Mouse (Mus musculus): ENCODE measurements around the gene Samm50.
"Not testable (repeated sequence)": the region's sequence is repeated elsewhere in the genome, so short reads cannot be mapped to it uniquely, and the experiment has no call there.

Gene Samm50

DNA sequence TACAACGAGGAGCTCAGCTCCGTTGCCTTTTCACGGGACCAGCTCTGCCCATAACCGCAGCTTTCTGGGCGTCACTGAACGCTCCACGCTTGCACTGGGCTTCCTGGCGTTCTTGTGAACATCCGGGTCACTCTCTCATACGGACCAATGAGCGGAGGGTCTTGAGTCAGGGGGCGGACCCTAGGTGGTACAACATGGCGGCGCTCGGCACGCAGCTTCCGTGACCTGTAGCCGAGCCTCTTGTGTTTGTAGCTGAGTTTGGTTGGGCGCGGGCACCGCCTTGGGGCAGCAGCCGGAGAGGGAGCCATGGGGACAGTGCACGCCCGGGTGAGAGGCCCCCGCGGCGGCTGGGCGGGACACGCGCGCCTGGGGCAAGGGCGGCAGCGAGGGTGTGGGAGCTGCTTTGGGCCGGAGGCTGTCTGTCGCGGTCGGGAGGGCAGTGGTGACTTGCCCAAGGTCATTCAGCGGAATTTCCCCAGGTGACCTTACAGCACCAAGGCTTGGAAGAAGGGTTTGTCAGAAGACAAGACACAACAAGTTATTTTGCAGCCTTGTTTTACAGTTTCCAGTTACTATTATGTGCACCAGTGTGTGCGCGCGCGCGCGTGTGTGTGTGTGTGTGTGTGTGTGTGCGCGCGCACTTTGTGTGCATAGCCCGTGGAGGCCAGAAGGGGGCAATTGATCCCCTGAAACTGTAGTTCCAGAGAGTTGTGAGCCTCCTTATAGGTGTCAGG lies at the start of gene Samm50:
TSS of gene Samm50 (plus strand) at position 184 of the 734 bp plus-strand sequence.
- ATAC-seq (ENCODE audit: insufficient number of reproducible peaks, low FRiP score, low TSS enrichment) = peak; percentile 97

DNA sequence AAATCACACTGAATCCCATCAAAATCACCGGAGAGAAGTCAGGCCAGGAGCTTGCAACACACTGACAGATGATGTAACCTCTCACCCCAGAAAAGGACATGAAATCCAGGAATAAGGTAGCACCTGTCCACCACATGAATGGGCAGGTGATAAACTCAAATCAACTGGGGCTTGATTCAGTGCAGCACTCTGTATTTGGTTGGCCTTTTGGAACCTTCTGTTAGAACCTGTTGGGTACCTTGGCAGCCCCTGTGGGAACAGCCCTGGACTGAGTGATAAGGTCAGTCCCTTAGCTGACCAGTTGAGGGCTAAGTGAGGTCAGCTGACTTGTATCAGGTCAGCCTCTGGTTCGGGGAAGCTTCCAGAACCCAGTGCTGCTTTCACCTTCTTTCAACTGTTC lies 35.9 kb upstream of the Samm50 start:
- ATAC-seq (ENCODE audit: insufficient number of reproducible peaks, low FRiP score, low TSS enrichment) = no peak

DNA sequence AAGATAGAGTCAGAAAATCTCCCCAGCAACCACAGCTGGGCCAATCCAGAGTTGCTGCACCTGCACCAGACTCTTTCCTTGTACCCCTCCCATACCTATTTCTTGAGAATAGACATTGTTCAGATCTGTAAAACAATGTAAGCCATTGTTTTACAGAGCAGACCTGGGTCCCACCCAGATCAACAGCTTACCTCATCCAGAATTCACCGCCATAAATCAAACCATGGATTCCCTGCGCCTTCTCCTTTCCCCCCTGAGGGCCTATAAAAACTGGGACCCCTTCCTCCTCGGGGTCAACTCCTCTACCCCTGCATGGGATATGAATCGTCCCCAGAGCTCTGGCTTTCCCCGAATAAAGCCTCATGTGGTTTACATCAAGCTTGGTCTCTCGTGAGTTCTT lies 34.5 kb upstream of the Samm50 start:
- not testable (repeated sequence) for ATAC-seq (ENCODE audit: insufficient number of reproducible peaks, low FRiP score, low TSS enrichment)

DNA sequence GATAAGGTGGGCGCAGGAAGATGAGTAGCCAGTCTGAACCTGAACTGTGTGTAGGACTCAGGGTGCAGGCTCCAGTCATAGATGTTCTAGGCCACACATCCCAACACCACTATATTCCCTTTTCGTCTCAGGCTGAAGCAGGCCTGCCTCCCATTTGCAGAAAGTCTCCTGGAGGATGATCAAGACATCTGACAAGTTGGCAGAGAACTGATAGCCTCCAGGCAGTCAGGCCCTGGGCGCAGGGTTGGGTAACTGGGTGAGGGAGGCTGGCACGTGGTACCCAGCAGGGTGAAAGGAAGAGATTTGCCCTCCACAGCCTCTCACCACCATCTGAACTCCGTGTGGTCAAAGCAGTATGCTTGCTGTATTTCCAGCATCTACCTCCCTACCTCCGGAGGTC lies 30.2 kb upstream of the Samm50 start:
- no peak for ATAC-seq (ENCODE audit: insufficient number of reproducible peaks, low FRiP score, low TSS enrichment)

DNA sequence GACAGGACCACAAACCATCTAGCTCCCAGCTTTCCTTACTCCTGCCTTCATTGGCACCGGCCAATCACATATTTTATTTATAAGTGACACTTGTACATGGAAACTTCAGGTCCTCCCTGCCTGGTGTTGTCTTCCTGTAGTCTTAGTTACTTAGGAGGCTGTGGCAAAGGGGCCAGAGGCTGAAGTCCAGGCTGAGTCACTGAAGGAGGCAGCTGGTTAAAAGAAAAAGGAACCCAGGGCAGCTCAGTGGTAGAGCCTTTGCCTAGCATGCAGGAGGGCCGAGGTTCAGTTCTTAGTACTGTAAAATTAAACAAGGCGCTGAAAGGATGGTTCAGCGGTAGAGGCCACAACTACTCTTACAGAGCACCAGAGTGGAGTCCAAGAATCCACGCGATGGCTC lies 25.2 kb upstream of the Samm50 start:
- ATAC-seq (ENCODE audit: insufficient number of reproducible peaks, low FRiP score, low TSS enrichment) = no peak

DNA sequence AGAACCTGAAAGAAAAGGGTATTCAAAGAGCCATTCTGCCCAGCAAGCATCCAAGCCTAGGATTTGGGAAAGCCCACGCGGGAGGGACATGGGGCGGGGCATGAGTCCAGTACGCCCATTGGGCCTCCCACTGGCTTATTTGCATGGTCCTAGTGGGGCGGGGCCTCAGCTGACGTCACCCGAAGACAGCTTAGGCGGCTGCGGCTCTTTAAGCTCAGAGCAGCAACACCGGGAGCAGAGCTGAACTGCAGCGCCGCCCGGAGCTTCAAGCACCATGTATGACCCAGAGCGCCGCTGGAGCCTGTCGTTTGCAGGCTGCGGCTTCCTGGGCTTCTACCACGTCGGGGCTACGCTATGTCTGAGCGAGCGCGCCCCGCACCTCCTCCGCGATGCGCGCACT lies 24.4 kb upstream of the Samm50 start, which contains the start of gene Pnpla3:
TSS of gene Pnpla3 (plus strand) at position 238 of the 400 bp plus-strand sequence.
- ATAC-seq (ENCODE audit: insufficient number of reproducible peaks, low FRiP score, low TSS enrichment) = peak; percentile 91

DNA sequence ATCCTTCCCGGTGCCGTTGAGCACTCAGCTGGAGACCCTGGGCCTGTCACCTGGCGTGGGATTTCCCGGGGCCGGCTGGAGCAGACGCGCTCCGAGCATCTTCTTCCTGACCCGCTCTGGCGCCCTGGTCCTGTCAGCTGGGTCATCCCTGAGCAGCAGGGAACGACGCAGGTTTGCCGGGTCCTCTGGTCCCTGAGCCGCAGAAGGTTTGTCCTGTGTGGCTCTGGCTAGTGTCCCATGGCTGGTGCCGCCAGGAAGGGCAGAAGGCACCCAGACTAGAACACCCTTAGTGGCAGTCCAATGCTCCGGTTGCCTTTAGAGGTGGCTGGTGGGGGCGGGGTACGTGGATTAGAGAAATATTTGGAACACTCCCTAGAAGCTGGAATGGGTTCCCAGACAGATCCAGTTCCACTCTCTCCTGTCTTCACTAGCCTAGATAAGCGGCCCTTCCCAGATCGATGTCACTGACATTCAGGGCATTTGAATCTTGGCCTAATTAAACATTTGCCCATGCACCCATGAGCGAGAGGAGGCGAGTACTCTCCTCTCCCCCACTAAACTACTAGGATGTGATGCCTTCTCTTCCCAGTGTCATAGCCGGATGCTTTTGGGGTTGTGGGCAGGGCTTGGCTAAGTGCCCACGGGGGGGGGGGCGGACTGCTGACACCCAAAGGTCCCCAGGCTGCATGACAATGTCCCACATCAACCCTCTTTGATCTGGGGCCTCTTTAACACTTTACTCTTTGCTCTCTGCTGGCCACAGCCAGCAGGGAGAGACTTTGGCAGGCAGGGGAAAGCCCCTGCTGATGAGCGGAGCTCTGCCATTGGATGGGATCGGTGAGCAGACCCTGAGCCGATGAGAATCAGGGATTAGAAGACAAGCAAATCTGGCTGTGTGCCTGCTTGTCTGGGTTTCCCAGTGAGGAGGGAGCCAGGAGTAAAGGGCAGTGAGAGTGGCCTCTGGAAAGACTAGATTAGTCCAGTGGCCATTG lies 23.6 kb upstream of the Samm50 start:
- peak; percentile 39 for ATAC-seq (ENCODE audit: insufficient number of reproducible peaks, low FRiP score, low TSS enrichment)

DNA sequence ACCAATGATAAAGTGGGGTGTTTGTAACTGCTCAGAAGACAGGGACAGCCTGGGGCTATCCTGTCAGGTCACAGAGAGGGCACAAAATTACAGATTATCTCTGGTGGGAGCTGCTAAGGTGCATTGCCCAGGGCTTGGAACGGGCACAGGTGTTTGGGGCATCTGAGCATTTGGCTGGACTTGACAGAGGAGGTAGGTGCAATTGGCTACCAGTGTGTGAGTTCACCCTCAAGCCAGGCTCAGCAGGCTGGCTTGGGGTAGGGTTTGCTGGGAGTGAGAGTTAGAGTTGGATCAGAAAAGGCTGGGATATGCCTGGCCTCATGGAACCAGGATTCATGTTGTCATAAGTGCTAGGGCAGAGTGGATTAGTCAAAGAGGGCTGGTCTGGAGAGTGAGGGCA lies 22.5 kb upstream of the Samm50 start:
- no peak for ATAC-seq (ENCODE audit: insufficient number of reproducible peaks, low FRiP score, low TSS enrichment)

DNA sequence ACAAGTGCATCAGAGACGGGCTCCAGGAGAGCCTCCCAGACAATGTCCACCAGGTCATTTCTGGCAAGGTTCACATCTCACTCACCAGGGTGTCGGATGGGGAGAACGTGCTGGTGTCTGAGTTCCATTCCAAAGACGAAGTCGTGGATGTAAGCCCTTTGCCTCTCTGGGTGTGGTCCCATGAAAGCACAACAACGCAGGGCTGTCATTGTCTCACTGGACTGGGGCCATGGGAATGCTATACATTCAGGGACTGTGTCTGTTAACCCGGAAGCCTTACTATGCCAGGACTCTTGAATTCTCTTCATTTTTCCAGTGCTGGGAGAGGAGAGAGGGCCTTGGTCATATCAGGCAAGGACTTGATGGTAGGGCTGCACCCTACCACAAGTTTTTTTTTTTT lies 20.9 kb upstream of the Samm50 start:
- ATAC-seq (ENCODE audit: insufficient number of reproducible peaks, low FRiP score, low TSS enrichment) = no peak

DNA sequence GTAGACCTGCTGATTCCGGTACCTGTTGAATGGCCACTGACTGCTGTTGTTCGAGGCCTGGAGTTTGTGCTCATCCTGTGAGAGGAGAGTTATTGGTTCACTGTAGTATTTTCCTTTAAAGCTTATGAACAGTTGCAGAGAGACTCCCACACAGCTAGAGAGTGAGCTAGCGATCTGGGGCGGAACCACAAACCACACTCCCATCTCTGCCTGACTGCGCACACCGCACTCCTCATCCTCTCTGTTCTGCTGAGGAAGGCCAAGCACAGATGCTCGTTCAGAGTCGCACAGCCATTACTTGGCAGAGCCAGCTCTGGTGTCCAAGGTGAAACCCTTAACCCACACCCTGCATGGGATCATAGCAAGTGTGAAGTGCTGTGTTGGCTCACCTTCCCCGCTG lies 13.3 kb upstream of the Samm50 start:
- no peak for ATAC-seq (ENCODE audit: insufficient number of reproducible peaks, low FRiP score, low TSS enrichment)

DNA sequence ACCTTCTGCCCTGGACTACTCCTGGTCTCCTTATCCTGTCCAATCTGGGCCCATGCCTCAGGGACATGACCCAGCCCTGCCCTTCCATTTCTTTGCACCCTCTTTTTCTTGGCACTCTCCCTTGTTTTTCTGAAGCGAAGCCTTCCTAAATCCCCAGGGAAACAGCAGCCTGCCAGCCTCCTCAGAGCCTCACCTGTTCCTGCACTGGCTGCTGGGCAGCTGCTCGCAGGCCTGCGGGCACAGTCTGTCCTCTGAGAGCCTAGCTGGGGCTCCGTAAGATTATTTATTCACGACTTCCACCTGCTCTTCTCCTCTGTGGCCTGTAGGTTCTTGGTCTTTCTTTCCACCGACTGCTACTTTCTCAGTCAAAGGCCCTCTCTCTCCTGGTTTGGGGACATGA lies 10.0 kb upstream of the Samm50 start:
- ATAC-seq (ENCODE audit: insufficient number of reproducible peaks, low FRiP score, low TSS enrichment) = no peak

DNA sequence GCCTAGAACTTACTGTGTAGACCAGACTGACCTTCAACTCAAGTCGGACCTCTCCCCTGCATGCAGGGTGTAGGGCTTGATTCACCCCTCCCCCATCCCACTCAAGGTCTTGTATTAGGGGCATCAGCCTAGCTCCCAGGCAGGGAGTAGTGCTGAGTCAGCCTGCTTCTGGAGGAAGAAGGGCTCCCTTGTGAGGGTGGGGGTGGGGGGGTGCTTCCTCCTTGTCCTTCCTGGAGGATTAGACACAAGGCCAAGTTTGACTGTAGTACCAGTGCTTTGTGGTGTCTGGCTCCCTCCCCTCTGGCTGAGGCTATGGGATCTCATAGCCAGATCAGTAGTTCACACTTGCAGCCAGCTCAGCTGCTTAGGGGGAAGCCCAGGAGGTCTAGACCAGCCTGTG lies 8.1 kb upstream of the Samm50 start:
- ATAC-seq (ENCODE audit: insufficient number of reproducible peaks, low FRiP score, low TSS enrichment) = 0 out of 2 replicates have a peak, but pooled peaks have one; percentile 31

DNA sequence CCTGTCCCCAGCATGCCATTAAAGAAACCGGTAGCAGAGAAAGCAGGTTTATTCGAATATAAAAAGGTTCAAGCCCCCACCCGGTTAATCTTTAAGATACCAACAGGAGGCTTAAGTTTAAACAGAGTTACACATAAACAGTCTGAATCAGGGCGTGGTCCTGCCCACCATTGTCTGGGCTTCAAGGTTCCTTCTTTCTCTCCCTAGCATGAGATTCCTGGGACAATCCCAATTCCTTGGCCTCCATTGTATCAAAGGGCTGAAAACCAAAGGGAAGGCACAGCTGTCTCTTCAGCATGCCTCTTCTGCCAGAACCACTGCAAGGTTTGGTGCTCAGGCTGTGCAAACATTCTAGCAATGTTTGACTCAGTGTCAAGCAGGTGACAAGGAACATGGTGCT lies 5.8 kb upstream of the Samm50 start:
- ATAC-seq (ENCODE audit: insufficient number of reproducible peaks, low FRiP score, low TSS enrichment) = no peak

DNA sequence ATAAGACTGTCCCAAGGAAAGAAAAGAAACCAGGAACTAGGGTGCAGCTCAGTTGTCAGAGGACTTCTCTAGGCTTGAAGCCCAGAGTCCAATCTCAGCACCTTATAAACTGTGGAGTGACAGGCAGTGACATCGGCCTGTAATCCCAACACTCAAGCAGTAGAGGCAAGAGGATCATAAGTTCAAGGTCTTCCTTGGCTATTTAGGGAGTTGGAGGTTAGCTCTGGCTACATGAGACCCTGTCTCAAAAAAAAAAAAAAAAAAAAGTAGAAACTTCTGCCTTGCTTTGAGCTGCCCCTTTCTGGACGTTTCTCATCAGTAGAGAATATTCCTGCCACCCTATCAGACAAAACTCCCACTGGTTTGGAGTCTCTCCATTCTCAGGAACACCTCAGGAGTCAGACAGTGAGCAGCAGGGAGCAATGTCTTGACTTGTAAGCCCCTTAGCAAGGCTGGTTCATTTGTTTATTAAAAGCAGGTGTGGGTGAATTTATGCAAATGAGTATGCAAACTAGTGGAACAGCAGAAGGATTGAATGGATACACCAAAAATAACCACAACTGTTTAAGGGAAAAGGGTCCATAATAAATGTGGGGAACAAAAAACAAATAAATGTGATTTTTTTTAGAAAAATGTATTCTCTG lies 3.0 kb upstream of the Samm50 start:
- ATAC-seq (ENCODE audit: insufficient number of reproducible peaks, low FRiP score, low TSS enrichment) = no peak

DNA sequence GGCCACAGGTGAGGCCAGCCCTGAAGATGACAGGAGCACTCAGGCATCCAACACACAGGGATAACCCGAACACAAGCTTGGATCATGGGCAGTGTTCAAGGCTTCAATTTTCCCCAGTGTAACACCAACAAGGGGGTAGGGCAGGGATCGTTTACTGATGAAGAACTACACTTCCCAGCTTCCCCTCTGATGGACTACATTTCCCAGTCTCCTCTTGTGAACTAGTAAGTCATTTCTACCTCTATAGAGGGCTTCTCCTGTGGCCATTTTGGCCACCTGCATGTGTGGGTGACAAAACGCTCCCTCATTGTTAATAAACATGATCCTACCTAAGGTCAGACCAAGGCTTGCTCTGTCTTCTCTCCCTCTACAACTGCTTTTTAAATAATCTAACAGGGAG lies 2.2 kb upstream of the Samm50 start:
- ATAC-seq (ENCODE audit: insufficient number of reproducible peaks, low FRiP score, low TSS enrichment) = no peak

DNA sequence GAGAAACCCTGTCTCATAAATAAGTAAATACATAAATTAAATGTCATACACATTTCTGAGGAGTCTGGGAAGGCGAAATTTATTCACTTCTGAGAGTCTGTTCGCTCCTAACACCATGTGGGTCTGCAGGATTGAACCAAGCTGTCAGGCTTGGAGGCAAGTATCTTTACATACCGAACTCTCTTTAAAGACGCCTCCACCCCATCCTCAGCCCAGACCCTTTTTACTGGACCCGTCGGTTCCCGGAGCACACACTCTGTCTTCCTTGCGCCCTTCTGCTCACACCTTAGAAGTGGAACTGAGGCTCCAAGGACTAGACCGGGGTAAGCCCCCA lies 350 bp upstream of the Samm50 start:
- ATAC-seq (ENCODE audit: insufficient number of reproducible peaks, low FRiP score, low TSS enrichment) = no peak

DNA sequence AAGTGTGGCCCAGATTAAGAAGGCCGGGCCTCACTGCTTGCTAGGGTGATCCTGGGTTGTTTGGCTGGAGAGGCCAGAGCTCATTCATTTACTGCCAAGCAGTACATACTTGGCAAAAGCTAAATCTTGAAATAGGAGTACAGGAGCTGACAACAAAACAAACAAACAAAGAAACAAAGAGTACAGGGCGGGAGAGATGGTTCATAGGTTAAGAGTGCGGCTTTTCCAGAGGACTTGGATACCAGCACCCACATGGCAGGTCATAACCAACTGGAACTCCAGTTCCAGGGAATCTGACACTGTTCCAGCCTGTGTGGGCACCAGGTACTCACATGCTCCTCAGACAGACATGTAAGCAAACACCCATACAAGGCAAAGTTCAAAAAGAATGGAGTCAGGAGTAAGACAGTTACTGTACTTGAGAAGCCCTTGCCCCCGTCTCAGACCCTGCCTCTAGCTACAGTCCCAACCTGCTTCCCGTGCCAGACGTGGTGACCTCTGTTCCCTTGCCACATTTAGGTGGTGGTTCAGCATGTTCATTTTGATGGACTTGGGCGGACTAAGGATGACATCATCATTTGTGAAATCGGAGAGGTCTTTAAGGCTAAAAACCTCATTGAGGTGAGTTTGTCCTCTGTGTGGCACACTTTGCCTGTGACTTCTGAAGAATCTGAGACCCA lies 4.6 kb downstream of the Samm50 start:
- no peak for ATAC-seq (ENCODE audit: insufficient number of reproducible peaks, low FRiP score, low TSS enrichment)

DNA sequence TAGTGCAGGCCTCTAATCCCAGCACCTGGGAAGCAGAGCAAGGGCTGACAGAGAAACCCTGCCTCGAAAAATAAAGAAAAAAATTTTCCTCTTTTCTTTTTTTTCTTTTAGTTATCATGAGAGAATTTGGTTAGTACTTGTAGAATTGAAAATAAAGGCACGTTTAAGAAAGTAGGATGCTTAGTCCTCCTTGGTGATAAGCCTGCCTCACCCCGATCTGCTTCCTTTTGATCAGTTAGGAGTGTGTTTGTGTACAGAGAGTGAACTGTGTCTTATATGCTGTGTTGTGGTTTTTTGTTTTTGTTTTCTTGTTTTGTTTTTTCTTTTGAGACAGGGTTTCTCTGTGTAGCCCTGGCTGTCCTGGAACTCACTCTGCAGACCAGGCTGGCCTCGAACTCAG lies 15.3 kb downstream of the Samm50 start:
- ATAC-seq (ENCODE audit: insufficient number of reproducible peaks, low FRiP score, low TSS enrichment) = no peak

DNA sequence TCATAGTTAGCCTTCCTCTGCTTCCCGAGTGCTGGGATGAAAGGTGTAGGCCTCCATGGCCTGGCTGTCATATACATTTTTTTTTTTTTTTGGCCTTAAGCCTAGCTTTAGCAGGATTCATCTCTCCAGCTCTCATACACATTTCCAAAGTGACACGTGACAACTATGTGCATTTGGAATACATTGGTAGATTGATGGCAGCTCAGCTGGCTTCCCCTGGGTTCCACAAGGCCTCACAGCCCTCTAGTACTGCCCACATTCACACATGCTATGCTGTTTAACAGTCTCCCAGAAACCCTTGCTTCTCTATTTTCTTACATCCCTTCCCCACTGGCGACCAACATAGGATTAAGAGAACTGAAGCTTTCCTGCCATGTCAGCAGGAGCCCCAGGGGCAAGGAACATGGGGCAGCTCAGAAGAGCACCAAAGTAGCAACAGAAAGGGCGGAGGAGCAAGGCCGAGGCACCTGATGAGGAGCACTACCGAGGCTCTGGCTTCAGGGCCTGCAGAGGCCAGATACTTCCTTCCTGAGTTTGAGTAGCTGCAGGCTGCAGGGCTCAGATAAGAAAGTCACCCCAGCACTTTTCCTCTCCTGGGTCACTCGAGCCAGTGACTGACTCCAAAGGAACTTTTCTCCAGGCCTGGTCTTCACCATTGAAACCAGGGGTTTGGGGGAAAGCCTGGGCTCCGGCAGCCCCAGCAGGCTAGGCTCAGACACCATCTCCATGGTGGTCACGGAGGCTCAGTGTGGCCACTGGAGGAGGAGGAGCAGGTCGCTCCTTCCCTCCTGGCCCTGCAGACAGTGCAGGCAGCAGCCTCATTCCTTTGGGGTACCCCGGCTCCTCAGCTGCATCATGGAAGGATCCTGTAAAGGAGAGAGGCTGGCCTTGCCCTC lies 17.7 kb downstream of the Samm50 start:
- ATAC-seq (ENCODE audit: insufficient number of reproducible peaks, low FRiP score, low TSS enrichment) = no peak

DNA sequence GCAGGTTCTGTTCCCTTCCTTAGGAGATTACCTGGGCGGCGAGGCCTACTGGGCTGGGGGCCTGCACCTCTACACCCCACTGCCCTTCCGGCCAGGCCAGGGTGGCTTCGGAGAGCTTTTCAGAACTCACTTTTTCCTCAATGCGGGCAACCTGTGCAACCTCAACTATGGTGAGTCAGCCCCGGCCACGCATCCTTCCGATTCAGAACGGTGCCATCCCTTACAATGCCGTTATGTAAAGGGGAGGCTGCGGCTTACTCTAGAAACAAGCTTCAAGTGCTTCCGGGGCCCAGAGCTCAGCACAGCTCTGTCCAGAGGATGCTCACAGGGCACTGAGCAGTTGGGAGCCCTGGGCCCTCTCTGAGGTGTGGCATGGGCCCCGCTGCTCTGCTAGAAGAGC lies 18.4 kb downstream of the Samm50 start:
- no peak for ATAC-seq (ENCODE audit: insufficient number of reproducible peaks, low FRiP score, low TSS enrichment)

Data from cerebellum, adult (tissue).